In the genomic region with DNA sequence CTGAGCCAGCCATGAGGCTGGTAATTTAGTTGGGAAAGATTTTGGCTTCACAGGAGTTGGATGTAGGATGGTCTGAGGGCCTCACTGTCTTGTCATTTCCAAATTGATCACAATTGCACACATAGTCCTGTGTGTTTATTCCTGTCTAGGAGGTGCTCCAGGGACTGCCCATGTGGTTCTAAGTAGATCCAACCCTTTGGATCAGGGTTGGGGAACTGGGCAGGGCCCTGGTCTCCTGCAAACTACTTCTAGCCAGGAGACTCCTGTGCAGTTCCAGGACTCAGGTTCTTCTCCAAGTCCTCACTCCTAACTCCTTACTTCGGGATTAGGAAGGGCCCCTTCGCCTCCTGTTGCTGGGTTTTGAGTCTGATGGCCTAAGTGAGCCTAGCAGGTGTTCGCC, we compare ENCODE assay signal across 8 mouse cellular contexts. TPM values are rescaled to one million over a fixed set of nuclear protein-coding genes. Genes with fewer than 3 reads are reported as not detected.
A peak's percentile ranks its signal among the peaks of the same experiment; 100 is the strongest.
DNase-seq lines count a peak whose midpoint lies in the region; ATAC-seq lines count a peak whose summit lies in the region.

A gene (plus strand): TSS at position 301 of the 400 bp plus-strand sequence.

- H3K36me3 ChIP-seq in kidney, embryonic 14.5 days (ENCODE audit: control insufficient read depth, insufficient read depth, low read length), result no peaks in the 10 kb centered on the region
- H3K36me3 ChIP-seq in embryonic facial prominence, embryonic 10.5 days (replicated peaks), result no peaks in the 10 kb centered on the region
- no peaks in the 10 kb centered on the region for H3K36me3 ChIP-seq in intestine, embryonic 14.5 days (ENCODE audit: control insufficient read depth, insufficient read depth, low read length)
- H3K36me3 ChIP-seq in midbrain, embryonic 11.5 days (ENCODE audit: control insufficient read depth, insufficient read depth, low read length), result no peaks in the 10 kb centered on the region

- ATAC-seq in kidney, embryonic 14.5 days (ENCODE audit: low FRiP score, low TSS enrichment), result no peak
- no peak for ATAC-seq in intestine, embryonic 14.5 days (replicated peaks; ENCODE audit: low FRiP score, low TSS enrichment, low read depth)
- 0 out of 2 replicates have a peak, but pooled peaks have one; percentile 6 for ATAC-seq in midbrain, embryonic 11.5 days (ENCODE audit: low FRiP score)
- ATAC-seq in cerebellum, adult (ENCODE audit: insufficient number of reproducible peaks, low FRiP score, low TSS enrichment), result no peak

- H3K9ac ChIP-seq in kidney, embryonic 14.5 days (ENCODE audit: low read depth, low read length), result peak within 1 kb of the TSS; percentile 50
- H3K9ac ChIP-seq in intestine, embryonic 14.5 days (ENCODE audit: low read length), result peak within 1 kb of the TSS; percentile 39
- H3K9ac ChIP-seq in midbrain, embryonic 11.5 days (ENCODE audit: low read length), result peak within 1 kb of the TSS; percentile 70

- peaks cover 10% of the 10 kb centered on the region; the same call in 1 of the 2 replicates for H3K4me1 ChIP-seq in kidney, embryonic 14.5 days (ENCODE audit: control insufficient read depth, insufficient read depth, low read length)
- peaks cover 42% of the 10 kb centered on the region for H3K4me1 ChIP-seq in embryonic facial prominence, embryonic 10.5 days
- H3K4me1 ChIP-seq in intestine, embryonic 14.5 days (replicated peaks; ENCODE audit: control insufficient read depth, insufficient read depth, low read length), result peaks cover 17% of the 10 kb centered on the region
- H3K4me1 ChIP-seq in midbrain, embryonic 11.5 days (ENCODE audit: control insufficient read depth, insufficient read depth, low read length), result peaks cover 20% of the 10 kb centered on the region

- peak within 1 kb of the TSS; percentile 49 for H3K4me3 ChIP-seq in kidney, embryonic 14.5 days (ENCODE audit: low read length)
- H3K4me3 ChIP-seq in embryonic facial prominence, embryonic 10.5 days, result peak within 1 kb of the TSS; percentile 72
- peak within 1 kb of the TSS; percentile 44 for H3K4me3 ChIP-seq in intestine, embryonic 14.5 days (ENCODE audit: low read depth, low read length)
- H3K4me3 ChIP-seq in midbrain, embryonic 11.5 days (ENCODE audit: low read depth, low read length), result peak within 1 kb of the TSS; percentile 56

- H3K27ac ChIP-seq in kidney, embryonic 14.5 days (ENCODE audit: low read depth, low read length), result no peak within 1 kb of the TSS
- peak within 1 kb of the TSS; percentile 82 for H3K27ac ChIP-seq in embryonic facial prominence, embryonic 10.5 days (replicated peaks)
- no peak within 1 kb of the TSS for H3K27ac ChIP-seq in intestine, embryonic 14.5 days (ENCODE audit: low read depth)
- no peak within 1 kb of the TSS for H3K27ac ChIP-seq in midbrain, embryonic 11.5 days (ENCODE audit: low read depth, low read length)

- WGBS in kidney, embryonic 14.5 days, result 9% methylated on average over 3 of the region's 3 CpGs
- WGBS in embryonic facial prominence, embryonic 10.5 days, result 10% methylated on average over 3 of the region's 3 CpGs
- WGBS in intestine, embryonic 14.5 days, result 17% methylated on average over 3 of the region's 3 CpGs
- 6% methylated on average over 3 of the region's 3 CpGs for WGBS in midbrain, embryonic 11.5 days

- H3K27me3 ChIP-seq in kidney, embryonic 14.5 days (ENCODE audit: control insufficient read depth, insufficient read depth, low read length), result peaks cover 19% of the 10 kb centered on the region
- H3K27me3 ChIP-seq in embryonic facial prominence, embryonic 10.5 days (replicated peaks; ENCODE audit: low read depth, poor library complexity, severe bottlenecking), result peaks cover 62% of the 10 kb centered on the region
- peaks cover 17% of the 10 kb centered on the region for H3K27me3 ChIP-seq in intestine, embryonic 14.5 days (replicated peaks; ENCODE audit: control insufficient read depth, insufficient read depth, low read length)
- 0 out of 2 replicates have a peak, but pooled peaks cover 2% of the 10 kb centered on the region for H3K27me3 ChIP-seq in midbrain, embryonic 11.5 days (ENCODE audit: control insufficient read depth, insufficient read depth, low read length)

- H3K9me3 ChIP-seq in kidney, embryonic 14.5 days (ENCODE audit: control insufficient read depth, low read length), result no peaks in the 10 kb centered on the region
- no peaks in the 10 kb centered on the region for H3K9me3 ChIP-seq in embryonic facial prominence, embryonic 10.5 days
- H3K9me3 ChIP-seq in intestine, embryonic 14.5 days (ENCODE audit: control insufficient read depth, low read length), result no peaks in the 10 kb centered on the region
- H3K9me3 ChIP-seq in midbrain, embryonic 11.5 days (ENCODE audit: control insufficient read depth, low read length), result no peaks in the 10 kb centered on the region

- H3K4me2 ChIP-seq in kidney, embryonic 14.5 days (replicated peaks; ENCODE audit: low read depth, low read length), result peak within 1 kb of the TSS; percentile 93
- H3K4me2 ChIP-seq in intestine, embryonic 14.5 days (ENCODE audit: low read length), result peak within 1 kb of the TSS; percentile 86
- H3K4me2 ChIP-seq in midbrain, embryonic 11.5 days, result peak within 1 kb of the TSS; percentile 87

- DNase-seq in kidney, postnatal 25 days, result no peak
- no peak for DNase-seq in embryonic facial prominence, embryonic 10.5 days (ENCODE audit: low spot score)
- no peak for DNase-seq in intestine, embryonic 14.5 days (ENCODE audit: low spot score)
- DNase-seq in midbrain, embryonic 11.5 days (ENCODE audit: low spot score, missing footprints), result no peak
- no peak for DNase-seq in embryo, embryonic 9.5 days (ENCODE audit: extremely low spot score)
- no peak for DNase-seq in thymus, postnatal 4 days

RNA-seq across cellular contexts. Expression of the gene that starts here (rescaled TPM):
- 0.77 and 0.79 TPM in 2 replicates for polyA plus RNA-seq in kidney, embryonic 14.5 days (2014; fragmentation: Nextera tagmentation; extraction: Ambion mirVana)
- 7.6 and 7.9 TPM in 2 replicates for polyA plus RNA-seq in embryonic facial prominence, embryonic 10.5 days (2016; fragmentation: Nextera tagmentation; extraction: Ambion mirVana)
- 1.7 and 1.9 TPM in 2 replicates for polyA plus RNA-seq in intestine, embryonic 14.5 days (2014; fragmentation: Nextera tagmentation; extraction: Ambion mirVana)
- polyA plus RNA-seq in midbrain, embryonic 11.5 days (2014; fragmentation: Nextera tagmentation; extraction: Ambion mirVana), result 6.3 and 6.7 TPM in 2 replicates
